Mouse (Mus musculus): Measurements from ENCODE around the gene U90926. TPM values are rescaled to one million over a fixed set of nuclear protein-coding genes. Genes with fewer than 3 reads are reported as not detected.

U90926 gene
- polyA plus RNA-seq, 1 experiment from 2014 or later: not detected

GRCm38 (mm10) chr5:92245483-92245882 is 30.3 kb upstream of the U90926 start:
- WGBS: 93% methylated on average over 9 of the region's 9 CpGs

GRCm38 (mm10) chr5:92244900-92245299 is 29.7 kb upstream of the U90926 start:
- WGBS: 92% methylated on average over 2 of the region's 2 CpGs

More at GRCm38 (mm10) chr5:92245483-92245882, 30.3 kb upstream of the U90926 start:
- Histone ChIP-seq H3K4me3 (ENCODE audit: low read depth, low read length) (no peak overlapping the region), H3K4me1 (replicated peaks; ENCODE audit: control insufficient read depth, insufficient read depth, low read length) (no peaks in the 10 kb centered on the region), H3K9ac (ENCODE audit: low read length) (no peak overlapping the region), H3K9me3 (ENCODE audit: control insufficient read depth, low read length) (0 out of 2 replicates have a peak, but pooled peaks cover 12% of the 10 kb centered on the region), H3K36me3 (ENCODE audit: control insufficient read depth, insufficient read depth, low read length) (0 out of 2 replicates have a peak, but pooled peaks cover 2% of the 10 kb centered on the region), H3K4me2 (ENCODE audit: low read length) (no peak overlapping the region), H3K27me3 (replicated peaks; ENCODE audit: control insufficient read depth, insufficient read depth, low read length) (no peaks in the 10 kb centered on the region), H3K27ac (ENCODE audit: low read depth) (no peak overlapping the region)
- ATAC-seq (replicated peaks; ENCODE audit: low FRiP score, low TSS enrichment, low read depth) (no peak), DNase-seq (ENCODE audit: low spot score) (no peak)

GRCm38 (mm10) chr5:92240769-92241168 is 25.6 kb upstream of the U90926 start:
- H3K4me1 ChIP-seq (replicated peaks; ENCODE audit: control insufficient read depth, insufficient read depth, low read length): no peaks in the 10 kb centered on the region
- H3K27me3 ChIP-seq (replicated peaks; ENCODE audit: control insufficient read depth, insufficient read depth, low read length): no peaks in the 10 kb centered on the region
- no peak overlapping the region for H3K27ac ChIP-seq (ENCODE audit: low read depth)
- WGBS: 95% methylated on average over 12 of the region's 12 CpGs
- ATAC-seq (replicated peaks; ENCODE audit: low FRiP score, low TSS enrichment, low read depth) (no peak), DNase-seq (ENCODE audit: low spot score) (no peak)
- no peak overlapping the region for H3K4me2 ChIP-seq (ENCODE audit: low read length)
- no peaks in the 10 kb centered on the region for H3K9me3 ChIP-seq (ENCODE audit: control insufficient read depth, low read length)
- 0 out of 2 replicates have a peak, but pooled peaks cover 2% of the 10 kb centered on the region for H3K36me3 ChIP-seq (ENCODE audit: control insufficient read depth, insufficient read depth, low read length)
- H3K4me3 ChIP-seq (ENCODE audit: low read depth, low read length): no peak overlapping the region
- H3K9ac ChIP-seq (ENCODE audit: low read length): no peak overlapping the region

More at GRCm38 (mm10) chr5:92244900-92245299, 29.7 kb upstream of the U90926 start:
- no peak overlapping the region for H3K4me3 ChIP-seq (ENCODE audit: low read depth, low read length)
- no peaks in the 10 kb centered on the region for H3K4me1 ChIP-seq (replicated peaks; ENCODE audit: control insufficient read depth, insufficient read depth, low read length)
- no peaks in the 10 kb centered on the region for H3K27me3 ChIP-seq (replicated peaks; ENCODE audit: control insufficient read depth, insufficient read depth, low read length)
- no peak for DNase-seq (ENCODE audit: low spot score)
- H3K9ac ChIP-seq (ENCODE audit: low read length): no peak overlapping the region
- H3K36me3 ChIP-seq (ENCODE audit: control insufficient read depth, insufficient read depth, low read length): 0 out of 2 replicates have a peak, but pooled peaks cover 2% of the 10 kb centered on the region
- H3K4me2 ChIP-seq (ENCODE audit: low read length): no peak overlapping the region
- ATAC-seq (replicated peaks; ENCODE audit: low FRiP score, low TSS enrichment, low read depth): no peak
- H3K9me3 ChIP-seq (ENCODE audit: control insufficient read depth, low read length): 0 out of 2 replicates have a peak, but pooled peaks cover 9% of the 10 kb centered on the region
- H3K27ac ChIP-seq (ENCODE audit: low read depth): no peak overlapping the region

GRCm38 (mm10) chr5:92239333-92240232 is 24.4 kb upstream of the U90926 start:
- Histone ChIP-seq H3K4me2 (ENCODE audit: low read length) (peak overlapping the region; percentile 29; the same call in 1 of the 2 replicates), H3K4me1 (replicated peaks; ENCODE audit: control insufficient read depth, insufficient read depth, low read length) (no peaks in the 10 kb centered on the region)
- ATAC-seq (replicated peaks; ENCODE audit: low FRiP score, low TSS enrichment, low read depth): 0 out of 2 replicates have a peak, but pooled peaks have one; percentile 22

GRCm38 (mm10) chr5:92234939-92235557 is 19.8 kb upstream of the U90926 start:
- Histone ChIP-seq H3K36me3 (ENCODE audit: control insufficient read depth, insufficient read depth, low read length) (no peaks in the 10 kb centered on the region), H3K27me3 (replicated peaks; ENCODE audit: control insufficient read depth, insufficient read depth, low read length) (no peaks in the 10 kb centered on the region), H3K9me3 (ENCODE audit: control insufficient read depth, low read length) (no peaks in the 10 kb centered on the region), H3K4me3 (ENCODE audit: low read depth, low read length) (peak overlapping the region; percentile 24; the same call in 1 of the 2 replicates), H3K4me2 (ENCODE audit: low read length) (peak overlapping the region; percentile 28), H3K4me1 (replicated peaks; ENCODE audit: control insufficient read depth, insufficient read depth, low read length) (no peaks in the 10 kb centered on the region), H3K27ac (ENCODE audit: low read depth) (peak overlapping the region; percentile 62), H3K9ac (ENCODE audit: low read length) (no peak overlapping the region)
- 26% methylated on average over 5 of the region's 5 CpGs for WGBS
- DNase-seq (ENCODE audit: low spot score): no peak
- ATAC-seq (replicated peaks; ENCODE audit: low FRiP score, low TSS enrichment, low read depth): peak; percentile 91

More at GRCm38 (mm10) chr5:92239333-92240232, 24.4 kb upstream of the U90926 start:
- no peak overlapping the region for H3K27ac ChIP-seq (ENCODE audit: low read depth)
- H3K27me3 ChIP-seq (replicated peaks; ENCODE audit: control insufficient read depth, insufficient read depth, low read length): no peaks in the 10 kb centered on the region
- no peaks in the 10 kb centered on the region for H3K9me3 ChIP-seq (ENCODE audit: control insufficient read depth, low read length)
- H3K36me3 ChIP-seq (ENCODE audit: control insufficient read depth, insufficient read depth, low read length): 0 out of 2 replicates have a peak, but pooled peaks cover 2% of the 10 kb centered on the region
- peak; percentile 78 for DNase-seq (ENCODE audit: low spot score)
- H3K4me3 ChIP-seq (ENCODE audit: low read depth, low read length): no peak overlapping the region
- H3K9ac ChIP-seq (ENCODE audit: low read length): no peak overlapping the region
- 47% methylated on average over 29 of the region's 29 CpGs for WGBS

- no peak overlapping the region for H3K9ac ChIP-seq (ENCODE audit: low read length)
- H3K36me3 ChIP-seq (ENCODE audit: control insufficient read depth, insufficient read depth, low read length): no peaks in the 10 kb centered on the region
- H3K4me3 ChIP-seq (ENCODE audit: low read depth, low read length): no peak overlapping the region
- H3K9me3 ChIP-seq (ENCODE audit: control insufficient read depth, low read length): no peaks in the 10 kb centered on the region
- no peak overlapping the region for H3K4me2 ChIP-seq (ENCODE audit: low read length)
- H3K27ac ChIP-seq (ENCODE audit: low read depth): no peak overlapping the region
- DNase-seq (ENCODE audit: low spot score) (no peak), ATAC-seq (replicated peaks; ENCODE audit: low FRiP score, low TSS enrichment, low read depth) (no peak)
- WGBS: 83% methylated on average over 4 of the region's 4 CpGs
- H3K27me3 ChIP-seq (replicated peaks; ENCODE audit: control insufficient read depth, insufficient read depth, low read length): no peaks in the 10 kb centered on the region
- H3K4me1 ChIP-seq (replicated peaks; ENCODE audit: control insufficient read depth, insufficient read depth, low read length): no peaks in the 10 kb centered on the region
Observed at GRCm38 (mm10) chr5:92233366-92233765, 18.2 kb upstream of the U90926 start.

GRCm38 (mm10) chr5:92231836-92232235 is 16.6 kb upstream of the U90926 start:
- Histone ChIP-seq H3K27me3 (replicated peaks; ENCODE audit: control insufficient read depth, insufficient read depth, low read length) (no peaks in the 10 kb centered on the region), H3K9ac (ENCODE audit: low read length) (no peak overlapping the region), H3K36me3 (ENCODE audit: control insufficient read depth, insufficient read depth, low read length) (no peaks in the 10 kb centered on the region), H3K4me1 (replicated peaks; ENCODE audit: control insufficient read depth, insufficient read depth, low read length) (no peaks in the 10 kb centered on the region), H3K27ac (ENCODE audit: low read depth) (no peak overlapping the region), H3K9me3 (ENCODE audit: control insufficient read depth, low read length) (no peaks in the 10 kb centered on the region), H3K4me2 (ENCODE audit: low read length) (no peak overlapping the region), H3K4me3 (ENCODE audit: low read depth, low read length) (no peak overlapping the region)
- DNase-seq (ENCODE audit: low spot score): no peak
- WGBS: 84% methylated on average over 10 of the region's 10 CpGs
- no peak for ATAC-seq (replicated peaks; ENCODE audit: low FRiP score, low TSS enrichment, low read depth)

GRCm38 (mm10) chr5:92230306-92230705 is 15.1 kb upstream of the U90926 start:
- no peak overlapping the region for H3K4me2 ChIP-seq (ENCODE audit: low read length)
- no peak overlapping the region for H3K4me3 ChIP-seq (ENCODE audit: low read depth, low read length)
- DNase-seq (ENCODE audit: low spot score) (no peak), ATAC-seq (replicated peaks; ENCODE audit: low FRiP score, low TSS enrichment, low read depth) (no peak)
- H3K9me3 ChIP-seq (ENCODE audit: control insufficient read depth, low read length): no peaks in the 10 kb centered on the region
- no peak overlapping the region for H3K9ac ChIP-seq (ENCODE audit: low read length)
- H3K27ac ChIP-seq (ENCODE audit: low read depth): no peak overlapping the region
- no peaks in the 10 kb centered on the region for H3K27me3 ChIP-seq (replicated peaks; ENCODE audit: control insufficient read depth, insufficient read depth, low read length)
- 80% methylated on average over 11 of the region's 11 CpGs for WGBS
- H3K4me1 ChIP-seq (replicated peaks; ENCODE audit: control insufficient read depth, insufficient read depth, low read length): no peaks in the 10 kb centered on the region
- no peaks in the 10 kb centered on the region for H3K36me3 ChIP-seq (ENCODE audit: control insufficient read depth, insufficient read depth, low read length)
